Mouse (Mus musculus) erythroblast, embryonic 14.5 days (primary cell): ENCODE measurements around the gene Capn15.

Experiments
- GATA1 ChIP-seq: IDR thresholded peaks from 2 replicates; pipeline ENCODE4 v1.6.1; 2012; ENCODE audit warnings: low read length, inconsistent platforms, mixed read lengths
- TAL1 ChIP-seq: IDR thresholded peaks from 3 replicates; pipeline ENCODE4 v1.6.1; 2012; ENCODE audit warnings: low read length, inconsistent platforms, mixed read lengths

DNA sequence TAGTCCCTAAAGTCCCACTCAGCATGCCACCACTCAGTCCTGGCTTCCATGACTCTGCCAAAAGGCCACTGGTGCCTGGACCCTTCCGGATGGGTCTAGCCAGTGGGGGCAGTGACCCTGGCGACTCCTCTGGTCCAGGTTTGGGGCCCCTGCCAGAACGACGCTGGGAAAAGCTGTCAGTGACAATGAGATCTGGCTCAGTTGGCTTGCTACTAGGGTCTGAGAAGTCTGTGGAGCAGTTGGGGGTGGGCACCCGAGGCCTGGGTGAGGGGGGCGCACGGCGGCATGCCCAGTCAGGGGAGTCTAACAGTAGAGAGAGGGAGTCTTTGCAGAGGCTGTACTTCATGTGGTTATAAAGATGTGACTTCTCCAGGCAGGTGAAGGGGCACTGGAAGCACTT lies 37.5 kb downstream of the Capn15 start:
- TF ChIP-seq TAL1 (no peak), GATA1 (no peak)
